Mouse (Mus musculus): ENCODE measurements around the gene Serpina3b.
"Not testable (repeated sequence)": the region's sequence is repeated elsewhere in the genome, so short reads cannot be mapped to it uniquely, and the experiment has no call there.

Gene Serpina3b

DNA sequence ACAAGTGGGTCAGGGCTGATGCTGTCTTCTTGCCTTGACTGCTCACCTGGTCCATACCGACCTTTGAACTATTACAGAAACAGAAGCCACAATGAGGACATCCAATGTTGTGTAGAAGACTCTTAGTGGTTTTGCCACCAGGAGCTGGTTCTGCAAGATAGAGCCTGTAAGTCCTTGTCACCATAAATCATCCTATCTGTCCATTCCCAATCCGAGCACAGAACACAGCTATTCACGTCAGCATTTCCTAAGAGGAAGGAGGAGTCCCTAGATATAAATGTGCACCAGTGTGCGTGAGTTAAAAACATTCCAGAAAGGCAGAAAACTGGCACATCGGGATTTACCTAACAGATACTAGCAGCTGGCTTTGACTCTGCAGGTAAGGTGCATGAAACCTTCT lies at the start of gene Serpina3b:
TSS of gene Serpina3b (plus strand) at position 301 of the 400 bp plus-strand sequence.
- CTCF ChIA-PET = no interaction called here

GRCm38 (mm10) chr12:104090119-104090518 lies 37.7 kb upstream of the Serpina3b start:
- CTCF ChIA-PET = no interaction called here

DNA sequence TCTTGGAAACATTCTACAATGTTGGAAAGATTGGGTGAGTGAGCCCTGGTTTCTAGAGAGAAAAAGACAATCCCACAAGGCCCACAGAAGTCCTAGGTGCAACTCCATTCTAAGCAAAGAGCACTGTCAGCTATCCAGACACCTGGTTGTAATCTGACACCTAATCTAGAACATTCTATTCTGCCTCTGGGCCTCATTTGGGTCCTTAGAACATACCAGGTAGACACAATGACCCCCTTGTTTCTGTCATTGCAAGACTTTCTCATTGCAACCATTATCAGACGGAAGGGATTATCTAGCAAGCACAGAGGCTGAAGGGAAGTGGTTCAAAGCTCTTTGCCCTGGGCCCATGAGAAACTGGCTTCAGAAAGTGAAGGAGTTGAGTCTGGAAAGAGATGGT lies 36.5 kb upstream of the Serpina3b start:
- CTCF ChIA-PET = no interaction called here

- CTCF ChIA-PET = no interaction called here
These were observed 27.0 kb upstream of the Serpina3b start, which contains the start of gene Serpina5 for GRCm38 (mm10) chr12:104100768-104101167. TSS of gene Serpina5 (plus strand) at chr12:104101113.

GRCm38 (mm10) chr12:104105847-104106246 lies 21.9 kb upstream of the Serpina3b start:
- CTCF ChIA-PET = no interaction called here

DNA sequence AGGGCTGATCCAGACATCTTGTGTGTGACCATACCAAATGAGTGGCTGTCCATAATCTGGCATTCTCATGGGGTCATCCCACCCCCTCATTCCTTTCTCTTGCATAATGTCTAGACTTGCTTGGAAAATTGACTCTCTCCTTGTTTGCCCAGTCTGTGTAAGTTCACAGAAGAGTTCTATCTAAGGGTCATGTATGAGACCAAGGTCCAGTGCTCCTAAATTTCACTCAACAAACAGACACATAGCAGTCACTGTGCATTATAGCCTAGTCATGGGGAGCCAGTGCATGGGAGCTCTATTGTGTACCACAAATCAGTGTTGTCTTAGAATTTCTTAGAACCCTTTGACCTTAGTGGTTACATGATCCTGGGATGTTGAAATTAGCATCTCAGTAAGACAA lies 20.9 kb upstream of the Serpina3b start:
- CTCF ChIA-PET = no interaction called here

DNA sequence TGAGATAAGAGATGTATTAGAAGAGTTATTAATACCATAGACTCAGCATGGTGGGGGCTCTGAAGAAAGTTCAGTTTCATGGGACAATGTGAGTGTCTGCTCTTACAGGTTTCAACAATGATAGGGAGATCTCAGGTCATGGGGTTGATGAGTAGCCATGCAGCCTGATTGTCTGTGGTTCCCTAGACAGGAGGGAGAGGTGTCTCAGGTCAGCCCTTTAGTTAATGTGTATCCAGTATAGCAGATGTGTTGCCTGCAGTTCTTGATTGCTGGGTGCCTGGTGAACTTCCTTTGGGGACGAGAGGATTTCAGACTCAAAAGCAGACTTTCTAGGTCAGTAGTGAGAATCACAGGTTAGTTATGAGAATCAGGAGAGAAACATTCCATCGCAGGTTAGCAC lies 19.3 kb upstream of the Serpina3b start:
- CTCF ChIA-PET = no interaction called here

GRCm38 (mm10) chr12:104112333-104112732 lies 15.5 kb upstream of the Serpina3b start, which contains the start of gene Serpina3a:
TSS of gene Serpina3a (plus strand) at chr12:104112724.
- CTCF ChIA-PET = not testable (repeated sequence)

GRCm38 (mm10) chr12:104114921-104115579 lies 12.7 kb upstream of the Serpina3b start:
- CTCF ChIA-PET = no interaction called here

DNA sequence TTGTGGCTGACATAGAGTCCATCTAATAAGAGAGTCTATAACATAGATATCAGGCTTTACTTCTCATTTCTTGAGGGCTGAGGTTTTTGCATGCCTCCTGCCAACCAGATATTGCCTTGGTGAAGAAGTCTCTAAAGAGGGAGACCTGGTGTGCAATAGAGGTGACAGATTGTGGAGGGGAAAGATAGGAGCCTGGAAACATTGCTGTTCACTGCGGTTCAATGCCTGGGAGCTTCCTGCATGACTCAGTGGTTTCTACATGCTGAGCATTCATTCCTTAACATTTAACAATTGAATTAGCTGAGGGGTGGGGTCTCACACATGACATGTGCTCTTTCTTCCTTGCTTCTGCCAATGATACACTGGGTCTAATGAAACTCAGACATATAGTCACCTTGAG lies 4.7 kb upstream of the Serpina3b start:
- CTCF ChIA-PET = no interaction called here

GRCm38 (mm10) chr12:104123996-104124395 lies 3.8 kb upstream of the Serpina3b start:
- CTCF ChIA-PET = no interaction called here

DNA sequence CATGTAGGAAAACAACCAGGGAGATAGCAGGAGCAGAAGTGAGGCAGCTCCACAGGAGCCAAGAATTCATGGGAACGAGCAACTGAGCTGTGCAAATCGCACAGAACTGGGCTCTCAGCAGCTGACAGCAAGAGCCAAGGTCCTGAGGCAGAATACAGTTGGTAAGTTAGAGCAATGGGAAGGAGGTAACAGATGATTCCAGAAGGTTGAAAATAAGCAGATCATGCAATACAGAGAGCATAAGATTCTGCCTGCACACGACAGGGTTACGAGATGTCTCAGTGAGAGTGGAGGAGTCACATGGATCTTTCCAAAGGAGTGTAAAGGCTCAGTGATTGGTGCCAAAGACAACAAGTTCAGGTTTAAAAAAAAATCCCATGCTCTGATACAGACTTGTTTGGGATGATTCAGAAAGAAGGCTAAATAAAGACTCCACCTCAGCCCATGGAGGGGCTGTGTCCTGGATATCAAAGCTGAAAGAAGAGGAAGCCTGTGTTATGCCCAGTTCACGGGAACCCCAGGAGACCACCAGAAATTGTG lies 2.7 kb upstream of the Serpina3b start:
- CTCF ChIA-PET = no interaction called here

GRCm38 (mm10) chr12:104131041-104131440 lies 3.2 kb downstream of the Serpina3b start:
- CTCF ChIA-PET = no interaction called here

- CTCF ChIA-PET = no interaction called here
These were observed 10.4 kb downstream of the Serpina3b start for GRCm38 (mm10) chr12:104138216-104138615.

GRCm38 (mm10) chr12:104140543-104141103 lies 12.8 kb downstream of the Serpina3b start:
- CTCF ChIA-PET = no interaction called here

GRCm38 (mm10) chr12:104141506-104141905 lies 13.7 kb downstream of the Serpina3b start:
- CTCF ChIA-PET = no interaction called here

DNA sequence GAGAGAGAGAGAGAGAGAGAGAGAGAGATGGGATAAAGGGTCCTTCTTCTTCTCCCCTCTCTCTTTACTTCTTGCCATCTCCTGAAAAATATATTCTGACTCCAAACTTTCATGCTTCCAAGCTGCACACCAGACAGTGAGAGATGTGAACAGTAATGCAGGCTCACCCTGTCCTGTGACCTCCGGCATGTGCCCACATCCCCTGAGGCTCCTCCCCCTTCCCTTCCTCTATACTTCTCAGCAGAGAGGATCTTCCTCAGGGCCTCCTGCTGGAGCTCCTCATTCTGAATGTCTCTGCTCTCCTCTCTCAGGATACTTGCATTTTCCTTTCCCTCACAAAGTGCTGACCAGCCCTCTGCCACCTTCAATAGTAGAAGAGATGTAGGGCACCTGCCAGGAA lies 14.6 kb downstream of the Serpina3b start:
- CTCF ChIA-PET = no interaction called here

DNA sequence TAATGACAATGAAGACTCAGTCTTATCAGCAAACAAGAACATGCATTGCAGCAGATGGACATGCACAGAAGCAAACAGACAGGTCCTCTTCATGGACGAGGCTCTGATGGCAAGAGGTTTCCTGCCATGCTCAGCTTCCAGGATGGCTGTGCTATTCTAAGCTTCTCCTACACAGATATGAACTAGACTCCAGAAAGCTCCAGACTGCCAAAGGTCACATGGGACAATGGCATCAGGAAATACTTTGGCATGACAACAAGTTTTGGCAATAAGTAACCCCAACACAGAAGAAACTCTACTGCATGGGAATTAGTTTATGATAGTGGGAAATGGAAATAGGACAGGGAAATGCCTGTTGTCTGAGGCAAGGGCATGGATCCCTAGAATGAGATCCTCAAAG lies 15.5 kb downstream of the Serpina3b start:
- CTCF ChIA-PET = no interaction called here

DNA sequence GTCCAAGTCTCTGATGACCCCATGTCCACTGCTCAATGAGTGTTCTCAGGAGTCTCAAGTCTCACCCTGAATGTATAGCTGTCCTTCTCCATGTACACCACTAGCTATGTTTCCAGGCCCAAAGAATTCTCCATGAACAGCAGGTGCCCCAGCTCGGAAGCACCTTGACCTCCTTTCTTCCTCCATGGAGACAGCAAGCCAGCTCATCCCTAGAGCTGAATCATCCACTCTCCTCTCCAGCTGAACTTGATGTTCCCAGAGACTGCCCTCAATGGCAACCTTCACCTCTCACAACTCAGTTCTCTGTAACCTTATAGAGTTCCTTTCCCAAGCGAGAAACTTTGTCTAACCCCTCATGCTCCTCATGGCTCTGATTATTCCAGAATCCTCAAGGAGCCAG lies 17.8 kb downstream of the Serpina3b start:
- CTCF ChIA-PET = no interaction called here

DNA sequence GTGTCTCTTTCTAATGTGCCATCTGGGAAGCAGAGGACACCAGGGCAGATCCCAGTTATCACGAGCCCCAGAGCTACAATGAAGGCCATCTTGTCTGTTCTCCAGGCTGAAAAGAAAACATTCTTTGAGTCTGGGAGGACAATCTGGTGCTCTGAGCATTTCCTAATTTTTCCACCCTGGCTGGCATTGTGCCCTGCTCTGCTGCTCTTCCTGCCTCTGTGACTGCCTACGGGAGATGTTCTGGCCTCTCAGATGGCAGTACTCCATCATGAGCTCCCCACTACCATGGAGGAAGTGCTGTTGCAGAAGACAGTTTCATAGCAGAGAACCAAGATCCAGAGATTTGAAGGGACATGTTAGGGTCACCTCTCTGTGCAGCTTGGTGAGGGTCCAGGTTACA lies 24.2 kb downstream of the Serpina3b start:
- CTCF ChIA-PET = no interaction called here

- CTCF ChIA-PET = no interaction called here
These were observed 25.3 kb downstream of the Serpina3b start for GRCm38 (mm10) chr12:104153041-104153645.

GRCm38 (mm10) chr12:104153656-104154055 lies 25.9 kb downstream of the Serpina3b start, which contains the start of gene Serpina3c:
TSS of gene Serpina3c (minus strand) at chr12:104153870.
- CTCF ChIA-PET = no interaction called here

GRCm38 (mm10) chr12:104174747-104175146 lies 47.0 kb downstream of the Serpina3b start:
- CTCF ChIA-PET = no interaction called here
